Mouse (Mus musculus): ENCODE measurements around the gene Olfr872. TPM values are rescaled to one million over a fixed set of nuclear protein-coding genes. Genes with fewer than 3 reads are reported as not detected.

Gene Olfr872
- total RNA-seq (2023): not detected

GRCm38 (mm10) chr9:20236819-20237218 lies at the start of gene Olfr872:
Olfr872 (plus strand) TSS chr9:20237119.

GRCm38 (mm10) chr9:20211907-20212306 lies 25.0 kb upstream of the Olfr872 start, which contains the start of gene Olfr871:
Olfr871 (plus strand) TSS chr9:20212207.

GRCm38 (mm10) chr9:20282051-20282450 lies 45.1 kb downstream of the Olfr872 start, which contains the start of gene Olfr39:
Olfr39 (plus strand) TSS chr9:20282351.

GRCm38 (mm10) chr9:20298232-20298631 lies 61.3 kb downstream of the Olfr872 start, which contains the start of gene Olfr873:
Olfr873 (plus strand) TSS chr9:20298532.

Other genes with a start within 250 kb of the Olfr872 start
- not detected for gene Olfr866, start 209.1 kb upstream of the Olfr872 start, total RNA-seq (2023)
- not detected for gene Olfr867, start 179.6 kb upstream of the Olfr872 start, total RNA-seq (2023)
- not detected for gene Olfr868, start 138.5 kb upstream of the Olfr872 start, total RNA-seq (2023)
- not detected for gene Olfr869, start 108.1 kb upstream of the Olfr872 start, total RNA-seq (2023)
- not detected for gene Olfr870, start 63.1 kb upstream of the Olfr872 start, total RNA-seq (2023)
- not detected for gene Olfr871, start 24.9 kb upstream of the Olfr872 start, total RNA-seq (2023)
- under 1 TPM in 1 of 2 experiments, not detected in 1; 0.36 TPM for gene Olfr39, start 45.2 kb downstream of the Olfr872 start, total RNA-seq (2023)
- not detected for gene Olfr873, start 61.4 kb downstream of the Olfr872 start, total RNA-seq (2023)
- gene Olfr18, start 99.0 kb downstream of the Olfr872 start, total RNA-seq (2023): not detected
- gene Zfp560, start 148.1 kb downstream of the Olfr872 start, total RNA-seq (2023): 1 to 10 TPM; 7.0 to 8.6 TPM
- gene Zfp26, start 223.0 kb downstream of the Olfr872 start, total RNA-seq (2023): 10 to 100 TPM; 44.7 to 45.4 TPM

Measured in T-cell, adult 66 days (primary cell).